Mouse (Mus musculus) embryonic facial prominence, embryonic 15.5 days (tissue): ENCODE results near the gene Ppp1r32. TPM values are rescaled to one million over a fixed set of nuclear protein-coding genes. Genes with fewer than 3 reads are reported as not detected.

Experiments
- ATAC-seq: fragments of 200-750 bp; cut with Nextera tagmentation; 2 replicates; pipeline ENCODE4 v1.8.0; 2017; ENCODE audit warnings: low read depth, moderate TSS enrichment; ENCODE audit not compliant: insufficient number of reproducible peaks, low FRiP score, low TSS enrichment
- H3K27ac ChIP-seq: fragments of 300-500 bp; sonication (generic); replicated peaks from 2 replicates; pipeline ENCODE4 v1.5.1; 2015; ENCODE audit warnings: mild to moderate bottlenecking, inconsistent platforms
- H3K27me3 ChIP-seq: fragments of 300-500 bp; sonication (generic); 2 replicates; pipeline ENCODE4 v1.6.1; 2015; ENCODE audit warnings: inconsistent platforms
- H3K36me3 ChIP-seq: fragments of 300-500 bp; sonication (generic); 2 replicates; pipeline ENCODE4 v1.6.1; 2015; ENCODE audit warnings: mild to moderate bottlenecking, inconsistent platforms
- H3K4me1 ChIP-seq: fragments of 300-500 bp; sonication (generic); 2 replicates; pipeline ENCODE4 v1.6.1; 2015; ENCODE audit warnings: inconsistent platforms
- H3K4me2 ChIP-seq: fragments of 300-500 bp; sonication (generic); replicated peaks from 2 replicates; pipeline ENCODE4 v1.6.1; 2015; ENCODE audit warnings: mild to moderate bottlenecking, inconsistent platforms
- H3K4me3 ChIP-seq: fragments of 300-500 bp; sonication (generic); replicated peaks from 2 replicates; pipeline ENCODE4 v1.5.1; 2015; ENCODE audit warnings: mild to moderate bottlenecking, inconsistent platforms
- H3K9ac ChIP-seq: fragments of 300-500 bp; sonication (generic); 2 replicates; pipeline ENCODE4 v1.6.1; 2015; ENCODE audit warnings: inconsistent platforms
- H3K9me3 ChIP-seq: fragments of 300-500 bp; sonication (generic); replicated peaks from 2 replicates; pipeline ENCODE4 v1.6.1; 2016; ENCODE audit warnings: inconsistent platforms
- WGBS: fragments of 180-500 bp; shearing (Covaris S2); methylation state at CpG from one replicate; pipeline ENCODE4 v1.1.7; 2015; 5-methylcytosine and 5-hydroxymethylcytosine counted together
- polyA plus RNA-seq: library from polyadenylated mRNA; unstranded; fragments of >200 nt; fragmentation: Nextera tagmentation; extraction: Ambion mirVana; gene quantifications from 2 replicates; pipeline ENCODE4 v1.2.1, GENCODE M21; 2015

The Ppp1r32 gene
- polyA plus RNA-seq, 1 experiment from 2014 or later = 6.8 TPM

- Histone ChIP-seq H3K27me3 (no peaks in the 10 kb centered on the region), H3K4me2 (no peak overlapping the region), H3K4me1 (peaks cover 6% of the 10 kb centered on the region; the same call in 1 of the 2 replicates), H3K4me3 (no peak overlapping the region), H3K9ac (no peak overlapping the region), H3K27ac (no peak overlapping the region), H3K9me3 (no peaks in the 10 kb centered on the region), H3K36me3 (no peaks in the 10 kb centered on the region)
- ATAC-seq = no peak
- WGBS = 71% methylated on average over 6 of the region's 6 CpGs
These were observed 47.8 kb downstream of the Ppp1r32 start for GRCm38 (mm10) chr19:10434927-10435326.

GRCm38 (mm10) chr19:10433879-10434540, 48.7 kb downstream of the Ppp1r32 start:
- Histone ChIP-seq H3K4me2 (no peak overlapping the region), H3K4me1 (peaks cover 15% of the 10 kb centered on the region; the same call in 1 of the 2 replicates), H3K27me3 (no peaks in the 10 kb centered on the region), H3K9me3 (no peaks in the 10 kb centered on the region), H3K27ac (no peak overlapping the region), H3K4me3 (no peak overlapping the region), H3K9ac (no peak overlapping the region), H3K36me3 (no peaks in the 10 kb centered on the region)
- no peak for ATAC-seq
- 62% methylated on average over 9 of the region's 9 CpGs for WGBS

- no peak overlapping the region for H3K27ac ChIP-seq
- H3K36me3 ChIP-seq = no peaks in the 10 kb centered on the region
- H3K27me3 ChIP-seq = no peaks in the 10 kb centered on the region
- ATAC-seq = no peak
- H3K4me3 ChIP-seq = no peak overlapping the region
- peaks cover 15% of the 10 kb centered on the region; the same call in 1 of the 2 replicates for H3K4me1 ChIP-seq
- H3K9ac ChIP-seq = no peak overlapping the region
- H3K4me2 ChIP-seq = no peak overlapping the region
- H3K9me3 ChIP-seq = no peaks in the 10 kb centered on the region
- WGBS = 64% methylated on average over 7 of the region's 7 CpGs
These were observed 49.5 kb downstream of the Ppp1r32 start for GRCm38 (mm10) chr19:10433225-10433624.

GRCm38 (mm10) chr19:10431841-10432240, 50.9 kb downstream of the Ppp1r32 start:
- no peak overlapping the region for H3K4me3 ChIP-seq
- no peaks in the 10 kb centered on the region for H3K9me3 ChIP-seq
- H3K4me1 ChIP-seq = peaks cover 15% of the 10 kb centered on the region; the same call in 1 of the 2 replicates
- H3K9ac ChIP-seq = no peak overlapping the region
- no peak overlapping the region for H3K27ac ChIP-seq
- H3K4me2 ChIP-seq = no peak overlapping the region
- no peaks in the 10 kb centered on the region for H3K36me3 ChIP-seq
- ATAC-seq = no peak
- no peaks in the 10 kb centered on the region for H3K27me3 ChIP-seq
- WGBS = 61% methylated on average over 4 of the region's 4 CpGs

- Histone ChIP-seq H3K4me2 (no peak overlapping the region), H3K27me3 (no peaks in the 10 kb centered on the region), H3K36me3 (no peaks in the 10 kb centered on the region), H3K4me1 (peaks cover 15% of the 10 kb centered on the region; the same call in 1 of the 2 replicates), H3K9me3 (no peaks in the 10 kb centered on the region), H3K4me3 (no peak overlapping the region), H3K9ac (no peak overlapping the region), H3K27ac (no peak overlapping the region)
- ATAC-seq = no peak
- WGBS = 21% methylated on average over 3 of the region's 3 CpGs
These were observed 51.3 kb downstream of the Ppp1r32 start for GRCm38 (mm10) chr19:10431410-10431809.

- no peak overlapping the region for H3K4me2 ChIP-seq
- no peaks in the 10 kb centered on the region for H3K36me3 ChIP-seq
- no peak overlapping the region for H3K4me3 ChIP-seq
- H3K9ac ChIP-seq = no peak overlapping the region
- H3K9me3 ChIP-seq = no peaks in the 10 kb centered on the region
- WGBS = 75% methylated on average over 8 of the region's 8 CpGs
- peaks cover 15% of the 10 kb centered on the region; the same call in 1 of the 2 replicates for H3K4me1 ChIP-seq
- no peak overlapping the region for H3K27ac ChIP-seq
- ATAC-seq = no peak
- H3K27me3 ChIP-seq = peaks cover 10% of the 10 kb centered on the region; the same call in 1 of the 2 replicates
These were observed 53.4 kb downstream of the Ppp1r32 start for GRCm38 (mm10) chr19:10429371-10429770.

- ATAC-seq = no peak
- 68% methylated on average over 9 of the region's 9 CpGs for WGBS
- peaks cover 21% of the 10 kb centered on the region for H3K4me1 ChIP-seq
These were observed 55.3 kb downstream of the Ppp1r32 start for GRCm38 (mm10) chr19:10427431-10427830.

GRCm38 (mm10) chr19:10426793-10427192, 55.9 kb downstream of the Ppp1r32 start:
- no peaks in the 10 kb centered on the region for H3K9me3 ChIP-seq
- no peak overlapping the region for H3K4me3 ChIP-seq
- no peak for ATAC-seq
- H3K9ac ChIP-seq = no peak overlapping the region
- 33% methylated on average over 6 of the region's 6 CpGs for WGBS
- peaks cover 27% of the 10 kb centered on the region for H3K4me1 ChIP-seq
- H3K27ac ChIP-seq = no peak overlapping the region
- H3K27me3 ChIP-seq = peaks cover 25% of the 10 kb centered on the region
- no peak overlapping the region for H3K4me2 ChIP-seq
- H3K36me3 ChIP-seq = no peaks in the 10 kb centered on the region

More at GRCm38 (mm10) chr19:10427431-10427830, 55.3 kb downstream of the Ppp1r32 start:
- Histone ChIP-seq H3K27ac (no peak overlapping the region), H3K4me2 (no peak overlapping the region), H3K27me3 (peaks cover 23% of the 10 kb centered on the region), H3K9me3 (no peaks in the 10 kb centered on the region), H3K9ac (no peak overlapping the region), H3K4me3 (no peak overlapping the region), H3K36me3 (no peaks in the 10 kb centered on the region)

GRCm38 (mm10) chr19:10426312-10426711, 56.4 kb downstream of the Ppp1r32 start:
- no peak overlapping the region for H3K4me2 ChIP-seq
- peaks cover 28% of the 10 kb centered on the region for H3K4me1 ChIP-seq
- no peaks in the 10 kb centered on the region for H3K9me3 ChIP-seq
- H3K27me3 ChIP-seq = peaks cover 25% of the 10 kb centered on the region
- H3K4me3 ChIP-seq = no peak overlapping the region
- no peak overlapping the region; the same call in 1 of the 2 replicates for H3K9ac ChIP-seq
- H3K27ac ChIP-seq = no peak overlapping the region
- no peaks in the 10 kb centered on the region for H3K36me3 ChIP-seq
- no peak for ATAC-seq
- WGBS = 41% methylated on average over 25 of the region's 25 CpGs

GRCm38 (mm10) chr19:10425484-10426270, 57.1 kb downstream of the Ppp1r32 start:
- WGBS = 50% methylated on average over 13 of the region's 13 CpGs
- Histone ChIP-seq H3K4me1 (peaks cover 28% of the 10 kb centered on the region), H3K36me3 (no peaks in the 10 kb centered on the region), H3K4me2 (no peak overlapping the region), H3K27me3 (peaks cover 25% of the 10 kb centered on the region), H3K9me3 (no peaks in the 10 kb centered on the region), H3K9ac (no peak overlapping the region; the same call in 1 of the 2 replicates), H3K27ac (no peak overlapping the region), H3K4me3 (no peak overlapping the region)
- ATAC-seq = no peak

- no peak overlapping the region for H3K9ac ChIP-seq
- peaks cover 20% of the 10 kb centered on the region for H3K4me1 ChIP-seq
- ATAC-seq = no peak
- peaks cover 25% of the 10 kb centered on the region for H3K27me3 ChIP-seq
- H3K36me3 ChIP-seq = no peaks in the 10 kb centered on the region
- no peak overlapping the region for H3K4me2 ChIP-seq
- H3K9me3 ChIP-seq = no peaks in the 10 kb centered on the region
- WGBS = 46% methylated on average over 1 of the region's 1 CpGs
- H3K27ac ChIP-seq = no peak overlapping the region
- no peak overlapping the region for H3K4me3 ChIP-seq
These were observed 58.0 kb downstream of the Ppp1r32 start for GRCm38 (mm10) chr19:10424751-10425150.
